Mouse (Mus musculus) embryonic fibroblast, embryonic 13.5 days (primary cell): ENCODE measurements at regions not wholly inside any gene's neighbourhood (a gene's known extent, or its start where the extent isn't known, plus 50 kb on each side); places are given as distances from the start of the nearest gene placed in this dataset.

Experiments used
- H3K27ac ChIP-seq: 2 replicates; pipeline ENCODE4 v1.5.1; 2012; ENCODE audit warnings: low read length, control low read depth, inconsistent platforms; ENCODE audit not compliant: insufficient read depth
- H3K4me1 ChIP-seq: 2 replicates; pipeline ENCODE4 v1.6.1; 2011; ENCODE audit warnings: low read length; ENCODE audit not compliant: control insufficient read depth, insufficient read depth
- H3K4me3 ChIP-seq: 2 replicates; pipeline ENCODE4 v1.5.1; 2011; ENCODE audit warnings: mild to moderate bottlenecking, control low read depth, low read length; ENCODE audit not compliant: insufficient read depth
- CTCF ChIP-seq: IDR thresholded peaks from 2 replicates; pipeline ENCODE4 v1.5.1; 2011; ENCODE audit warnings: mild to moderate bottlenecking, control low read depth, low read length, moderate library complexity, borderline replicate concordance; ENCODE audit not compliant: insufficient read depth
- POLR2A ChIP-seq: IDR thresholded peaks from 2 replicates; pipeline ENCODE4 v1.6.1; 2011; ENCODE audit warnings: low read depth, mild to moderate bottlenecking, control low read depth, low read length, moderate library complexity

GRCm38 (mm10) chr6:126481257-126481656 lies 54.0 kb downstream of the Kcna5 start:
- Histone ChIP-seq H3K27ac (no peak overlapping the region), H3K4me1 (peaks cover 16% of the 10 kb centered on the region), H3K4me3 (no peak overlapping the region)
- TF ChIP-seq POLR2A (no peak), CTCF (peak; percentile 49; the same call in 1 of the 2 replicates)

- no peak overlapping the region for H3K27ac ChIP-seq
- TF ChIP-seq CTCF (no peak), POLR2A (no peak)
Observed at GRCm38 (mm10) chr6:126477506-126477905, 57.7 kb downstream of the Kcna5 start.

GRCm38 (mm10) chr6:126476758-126477157 lies 58.5 kb downstream of the Kcna5 start:
- Histone ChIP-seq H3K4me1 (peaks cover 13% of the 10 kb centered on the region; the same call in 1 of the 2 replicates), H3K4me3 (no peak overlapping the region), H3K27ac (no peak overlapping the region)
- no peak for TF ChIP-seq CTCF
- no peak for TF ChIP-seq POLR2A

More at GRCm38 (mm10) chr6:126477506-126477905, 57.7 kb downstream of the Kcna5 start:
- peaks cover 13% of the 10 kb centered on the region; the same call in 1 of the 2 replicates for H3K4me1 ChIP-seq
- no peak overlapping the region for H3K4me3 ChIP-seq

GRCm38 (mm10) chr6:126475555-126475954 lies 59.7 kb downstream of the Kcna5 start:
- Histone ChIP-seq H3K4me1 (peaks cover 15% of the 10 kb centered on the region), H3K27ac (no peak overlapping the region), H3K4me3 (no peak overlapping the region)
- no peak for TF ChIP-seq POLR2A
- no peak for TF ChIP-seq CTCF

GRCm38 (mm10) chr6:126453751-126454150 lies 81.5 kb downstream of the Kcna5 start:
- Histone ChIP-seq H3K27ac (no peak overlapping the region), H3K4me3 (no peak overlapping the region), H3K4me1 (no peaks in the 10 kb centered on the region)
- TF ChIP-seq CTCF (no peak), POLR2A (no peak)

GRCm38 (mm10) chr6:126445519-126445918 lies 89.7 kb downstream of the Kcna5 start:
- Histone ChIP-seq H3K4me1 (no peaks in the 10 kb centered on the region; the same call in 1 of the 2 replicates), H3K27ac (no peak overlapping the region), H3K4me3 (no peak overlapping the region)
- TF ChIP-seq POLR2A (no peak), CTCF (no peak)

GRCm38 (mm10) chr6:126440254-126440653 lies 95.0 kb downstream of the Kcna5 start:
- Histone ChIP-seq H3K27ac (no peak overlapping the region), H3K4me1 (peaks cover 4% of the 10 kb centered on the region; the same call in 1 of the 2 replicates), H3K4me3 (no peak overlapping the region)
- no peak for TF ChIP-seq POLR2A
- TF ChIP-seq CTCF: no peak

- TF ChIP-seq CTCF (no peak), POLR2A (no peak)
- Histone ChIP-seq H3K27ac (no peak overlapping the region), H3K4me1 (peaks cover 4% of the 10 kb centered on the region; the same call in 1 of the 2 replicates), H3K4me3 (no peak overlapping the region)
Observed at GRCm38 (mm10) chr6:126437976-126438736, 97.1 kb downstream of the Kcna5 start.

- TF ChIP-seq POLR2A (no peak), CTCF (no peak)
- no peak overlapping the region for H3K27ac ChIP-seq
- H3K4me3 ChIP-seq: no peak overlapping the region
- no peaks in the 10 kb centered on the region for H3K4me1 ChIP-seq
Observed at GRCm38 (mm10) chr6:126427208-126427607, 108.0 kb downstream of the Kcna5 start.

GRCm38 (mm10) chr6:126405736-126406135 lies 129.5 kb downstream of the Kcna5 start:
- Histone ChIP-seq H3K4me3 (no peak overlapping the region), H3K4me1 (no peaks in the 10 kb centered on the region), H3K27ac (no peak overlapping the region)
- TF ChIP-seq POLR2A (no peak), CTCF (no peak)
